Mouse (Mus musculus) embryonic fibroblast, embryonic 13.5 days (primary cell): ENCODE results near the gene Dnah8. TPM values are rescaled to one million over a fixed set of nuclear protein-coding genes. Genes with fewer than 3 reads are reported as not detected.

Experiments used
- H3K27ac ChIP-seq: 2 replicates; pipeline ENCODE4 v1.5.1; 2012; ENCODE audit warnings: low read length, control low read depth, inconsistent platforms; ENCODE audit not compliant: insufficient read depth
- H3K4me1 ChIP-seq: 2 replicates; pipeline ENCODE4 v1.6.1; 2011; ENCODE audit warnings: low read length; ENCODE audit not compliant: control insufficient read depth, insufficient read depth
- H3K4me3 ChIP-seq: 2 replicates; pipeline ENCODE4 v1.5.1; 2011; ENCODE audit warnings: mild to moderate bottlenecking, control low read depth, low read length; ENCODE audit not compliant: insufficient read depth
- CTCF ChIP-seq: IDR thresholded peaks from 2 replicates; pipeline ENCODE4 v1.5.1; 2011; ENCODE audit warnings: mild to moderate bottlenecking, control low read depth, low read length, moderate library complexity, borderline replicate concordance; ENCODE audit not compliant: insufficient read depth
- POLR2A ChIP-seq: IDR thresholded peaks from 2 replicates; pipeline ENCODE4 v1.6.1; 2011; ENCODE audit warnings: low read depth, mild to moderate bottlenecking, control low read depth, low read length, moderate library complexity
- polyA plus RNA-seq: library from polyadenylated mRNA; stranded (reverse); fragments of >200 nt; gene quantifications from 2 replicates; pipeline ENCODE4 v1.2.4, GENCODE M21; 2011; ENCODE audit warnings: low read depth; ENCODE audit not compliant: missing spikeins, insufficient read length

Dnah8 gene
- polyA plus RNA-seq, 1 experiment = 1.7 TPM

- no peak overlapping the region for H3K4me3 ChIP-seq
- TF ChIP-seq CTCF (no peak), POLR2A (no peak)
- H3K27ac ChIP-seq = no peak overlapping the region
- H3K4me1 ChIP-seq = no peaks in the 10 kb centered on the region
These were observed 115.6 kb downstream of the Dnah8 start for GRCm38 (mm10) chr17:30739769-30740168.

- H3K4me1 ChIP-seq = no peaks in the 10 kb centered on the region
- no peak overlapping the region for H3K27ac ChIP-seq
- TF ChIP-seq POLR2A = no peak
- no peak for TF ChIP-seq CTCF
- no peak overlapping the region for H3K4me3 ChIP-seq
These were observed 119.8 kb downstream of the Dnah8 start for GRCm38 (mm10) chr17:30743947-30744346.

GRCm38 (mm10) chr17:30746056-30747024, 122.2 kb downstream of the Dnah8 start:
- no peaks in the 10 kb centered on the region for H3K4me1 ChIP-seq
- H3K27ac ChIP-seq = no peak overlapping the region
- no peak overlapping the region for H3K4me3 ChIP-seq
- TF ChIP-seq POLR2A (no peak), CTCF (peak; percentile 99)

- no peak overlapping the region for H3K27ac ChIP-seq
- no peak overlapping the region for H3K4me3 ChIP-seq
- TF ChIP-seq POLR2A (no peak), CTCF (no peak)
- H3K4me1 ChIP-seq = no peaks in the 10 kb centered on the region
These were observed 125.2 kb downstream of the Dnah8 start for GRCm38 (mm10) chr17:30749391-30749790.

- Histone ChIP-seq H3K4me1 (no peaks in the 10 kb centered on the region), H3K27ac (no peak overlapping the region), H3K4me3 (no peak overlapping the region)
- TF ChIP-seq CTCF = no peak
- TF ChIP-seq POLR2A = no peak
These were observed 126.1 kb downstream of the Dnah8 start for GRCm38 (mm10) chr17:30750269-30750668.

- TF ChIP-seq CTCF (no peak), POLR2A (no peak)
- Histone ChIP-seq H3K4me3 (no peak overlapping the region), H3K27ac (no peak overlapping the region), H3K4me1 (no peaks in the 10 kb centered on the region)
These were observed 128.2 kb downstream of the Dnah8 start for GRCm38 (mm10) chr17:30752370-30752818.

GRCm38 (mm10) chr17:30753201-30753600, 129.0 kb downstream of the Dnah8 start:
- H3K4me3 ChIP-seq = no peak overlapping the region
- no peaks in the 10 kb centered on the region for H3K4me1 ChIP-seq
- H3K27ac ChIP-seq = no peak overlapping the region
- TF ChIP-seq CTCF (no peak), POLR2A (no peak)

GRCm38 (mm10) chr17:30756771-30757170, 132.6 kb downstream of the Dnah8 start:
- Histone ChIP-seq H3K27ac (no peak overlapping the region), H3K4me3 (no peak overlapping the region), H3K4me1 (no peaks in the 10 kb centered on the region)
- TF ChIP-seq POLR2A (no peak), CTCF (no peak)

- TF ChIP-seq POLR2A (no peak), CTCF (no peak)
- Histone ChIP-seq H3K4me1 (no peaks in the 10 kb centered on the region), H3K27ac (no peak overlapping the region), H3K4me3 (no peak overlapping the region)
These were observed 136.2 kb downstream of the Dnah8 start for GRCm38 (mm10) chr17:30760307-30760706.

GRCm38 (mm10) chr17:30764276-30764675, 140.1 kb downstream of the Dnah8 start:
- Histone ChIP-seq H3K4me1 (no peaks in the 10 kb centered on the region), H3K4me3 (no peak overlapping the region), H3K27ac (no peak overlapping the region)
- TF ChIP-seq POLR2A (no peak), CTCF (no peak)
